Mouse (Mus musculus) spleen, postnatal 0 days (tissue): Measurements from ENCODE around the gene Zbtb8b. TPM values are rescaled to one million over a fixed set of nuclear protein-coding genes. Genes with fewer than 3 reads are reported as not detected.

ENCODE experiments used
- polyA plus RNA-seq: library from polyadenylated mRNA; unstranded; fragments of >200 nt; fragmentation: Nextera tagmentation; extraction: Ambion mirVana; gene quantifications from 2 replicates; pipeline ENCODE4 v1.2.1, GENCODE M21; 2015

Gene Zbtb8b
- 0.26 and 0.28 TPM in 2 replicates for polyA plus RNA-seq

DNA sequence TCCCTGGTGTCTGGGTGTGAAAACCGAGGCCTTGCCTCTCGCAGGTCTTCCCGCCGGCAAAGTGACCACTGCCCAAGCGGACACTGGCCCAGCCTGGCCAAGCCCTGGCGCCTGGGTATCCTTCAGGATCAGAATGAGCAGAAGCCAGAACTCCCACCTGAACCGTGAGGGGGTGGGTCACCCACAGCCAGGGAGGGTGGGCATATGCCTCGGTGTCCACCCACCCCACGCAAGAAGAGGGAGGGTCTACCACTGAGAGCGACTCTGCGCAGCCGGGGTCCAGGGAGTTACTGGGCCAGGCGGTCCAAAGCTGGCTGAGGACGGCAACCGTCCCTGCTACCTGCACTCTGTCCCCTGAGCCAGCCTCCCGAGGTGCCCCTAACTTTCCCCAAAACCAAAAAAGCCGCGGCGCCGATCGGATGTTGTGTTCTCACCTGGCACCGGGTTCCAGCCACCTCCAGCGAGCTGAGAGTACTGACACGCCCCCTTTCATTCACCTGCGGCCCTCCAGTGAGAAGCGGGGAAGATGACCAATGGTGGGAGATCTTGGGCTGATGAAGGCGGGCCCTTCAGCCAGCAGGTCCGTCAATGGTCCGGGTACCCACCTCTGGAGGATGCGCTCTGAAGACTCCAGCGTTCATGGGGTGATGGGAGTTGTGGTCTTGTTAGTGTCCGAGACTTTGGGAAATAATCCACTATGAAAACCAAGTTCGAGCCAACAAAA, at the start of gene Zbtb8b:
Zbtb8b (minus strand) TSS at position 514 of the 724 bp plus-strand sequence.

DNA sequence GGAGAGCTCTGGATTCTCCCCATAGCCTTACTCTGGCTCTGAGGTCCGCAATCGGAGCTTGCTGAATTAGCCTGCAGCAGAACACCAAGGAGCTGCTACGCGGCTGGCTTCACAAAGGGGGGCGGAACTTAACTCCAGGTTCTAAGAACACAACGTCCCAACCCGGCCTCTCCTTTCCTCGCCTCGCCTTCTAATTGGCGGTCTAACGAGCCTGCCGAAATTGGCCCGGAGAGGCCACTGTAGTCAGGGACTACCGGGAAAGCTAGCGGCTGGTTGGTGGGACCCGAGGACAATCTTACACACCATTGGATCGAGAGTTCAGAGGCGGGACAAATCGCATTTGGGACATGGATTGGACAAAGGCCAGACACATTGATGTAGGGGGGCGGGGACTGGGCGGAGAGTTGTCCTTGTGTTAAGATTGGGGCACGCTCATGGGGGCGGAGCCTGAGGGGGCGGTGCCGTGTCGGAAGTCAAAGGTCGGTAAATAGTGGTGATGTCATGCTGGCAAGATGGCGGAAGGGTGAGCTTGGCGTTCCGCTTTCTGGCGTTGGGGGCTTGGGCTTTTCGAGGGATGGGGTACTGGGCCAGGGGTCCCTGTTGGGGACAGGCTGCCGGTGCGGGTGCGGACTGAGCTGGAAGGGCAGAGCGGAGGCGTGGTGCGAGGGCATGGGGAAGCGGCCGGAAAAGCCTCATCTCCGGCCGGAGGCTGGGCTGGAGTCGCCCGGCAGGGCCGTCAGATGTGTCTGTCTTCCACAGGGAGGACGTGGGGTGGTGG, 20.7 kb upstream of the Zbtb8b start, which contains the start of gene Bsdc1:
Bsdc1 (plus strand) TSS at position 399 of the 778 bp plus-strand sequence.

DNA sequence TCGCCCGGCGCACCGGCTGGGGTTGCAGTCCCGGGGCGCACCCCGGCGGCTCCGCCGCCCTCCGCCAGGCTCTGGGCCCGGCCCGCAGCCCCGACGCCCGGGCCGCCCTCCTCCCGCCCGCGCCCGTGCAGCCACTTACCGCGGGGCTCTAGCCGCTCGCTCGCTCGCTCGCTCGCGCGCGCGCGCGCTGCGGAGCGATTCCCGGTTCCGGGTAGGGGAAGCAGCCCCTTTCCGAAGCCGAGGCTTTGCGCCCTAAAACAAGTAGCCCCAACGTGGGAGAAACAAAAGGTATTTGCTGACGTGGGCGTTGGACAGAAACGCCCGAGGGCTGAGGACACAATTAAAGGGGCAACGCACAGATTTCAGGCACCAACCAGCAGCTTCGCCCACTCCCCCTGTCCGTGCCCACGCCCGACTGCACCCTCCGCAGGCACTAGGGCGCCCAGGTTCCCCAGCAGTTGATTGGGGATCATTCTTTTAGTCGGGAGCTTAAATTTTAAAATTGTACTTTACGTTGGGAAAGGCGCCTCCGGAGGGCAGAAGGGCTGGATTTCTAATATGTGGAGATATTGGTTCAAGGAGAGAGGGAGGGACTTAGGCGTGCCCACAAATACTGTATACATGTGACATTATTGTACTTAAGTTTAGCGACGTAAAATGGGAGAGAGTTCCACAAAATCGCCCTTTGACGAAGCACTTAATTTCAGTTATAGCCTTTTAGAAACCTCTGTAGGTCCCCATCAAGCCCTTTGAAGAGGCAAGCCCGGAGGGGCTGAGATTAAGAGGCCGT, 62.9 kb downstream of the Zbtb8b start, which contains the start of gene Zbtb8a:
Zbtb8a (minus strand) TSS at position 516 of the 790 bp plus-strand sequence.

Other genes with a start within 250 kb of the Zbtb8b start
- 0.59 and 0.96 TPM in 2 replicates for gene C77080, start 179.4 kb downstream of the Zbtb8b start, polyA plus RNA-seq
- gene Sync, start 153.2 kb downstream of the Zbtb8b start, polyA plus RNA-seq: 0.78 and 0.84 TPM in 2 replicates
- gene Rbbp4, start 105.5 kb downstream of the Zbtb8b start, polyA plus RNA-seq: 313 and 348 TPM in 2 replicates
- 31.7 and 32.9 TPM in 2 replicates for gene Zbtb8os, start 105.2 kb downstream of the Zbtb8b start, polyA plus RNA-seq
- 7.3 and 8.1 TPM in 2 replicates for gene Zbtb8a, start 62.7 kb downstream of the Zbtb8b start, polyA plus RNA-seq
- gene Bsdc1, start 20.7 kb upstream of the Zbtb8b start, polyA plus RNA-seq: 63.6 and 67.3 TPM in 2 replicates
- gene Tssk3, start 50.2 kb upstream of the Zbtb8b start, polyA plus RNA-seq: 0.10 TPM in 1 of 2 replicates, not detected in the other
- 0.74 and 0.83 TPM in 2 replicates for gene Fam229a, start 50.3 kb upstream of the Zbtb8b start, polyA plus RNA-seq
- 93.7 and 116 TPM in 2 replicates for gene Marcksl1, start 72.7 kb upstream of the Zbtb8b start, polyA plus RNA-seq
- gene Hdac1, start 101.9 kb upstream of the Zbtb8b start, polyA plus RNA-seq: 127 and 132 TPM in 2 replicates
- 7.3 and 7.8 TPM in 2 replicates for gene Lck, start 132.8 kb upstream of the Zbtb8b start, polyA plus RNA-seq
- 11.2 and 17.2 TPM in 2 replicates for gene Fam167b, start 137.7 kb upstream of the Zbtb8b start, polyA plus RNA-seq
- 233 and 235 TPM in 2 replicates for gene Eif3i, start 159.8 kb upstream of the Zbtb8b start, polyA plus RNA-seq
- 185 and 186 TPM in 2 replicates for gene Tmem234, start 159.8 kb upstream of the Zbtb8b start, polyA plus RNA-seq
- 0.81 and 1.3 TPM in 2 replicates for gene Dcdc2b, start 173.4 kb upstream of the Zbtb8b start, polyA plus RNA-seq
- gene Iqcc, start 178.2 kb upstream of the Zbtb8b start, polyA plus RNA-seq: 15.1 and 15.3 TPM in 2 replicates
- gene Ccdc28b, start 183.1 kb upstream of the Zbtb8b start, polyA plus RNA-seq: 36.7 and 45.7 TPM in 2 replicates
- gene Txlna, start 200.2 kb upstream of the Zbtb8b start, polyA plus RNA-seq: 29.9 and 30.4 TPM in 2 replicates
- 5.4 and 6.5 TPM in 2 replicates for gene Kpna6, start 231.9 kb upstream of the Zbtb8b start, polyA plus RNA-seq